ENCODE assay signal across 22 mouse cellular contexts in genomic region chr9:75981139-75981538, GRCm38 (mm10). TPM values are rescaled to one million over a fixed set of nuclear protein-coding genes. Genes with fewer than 3 reads are reported as not detected.
DNase-seq lines count a peak whose midpoint lies in the region; ATAC-seq and TF ChIP-seq lines count a peak whose summit lies in the region.
"Had no signal": no experiment of that assay in that cellular context is flagged by ENCODE, and none has a peak within 500 bp of the region (broad histone marks: within the 10 kb centered on the region; RNA-seq: fewer than 3 reads in every experiment).

No protein-coding gene starts in this region.

- H3K27me3 ChIP-seq in forebrain, embryonic 10.5 days (ENCODE audit: poor library complexity, severe bottlenecking) = no peaks in the 10 kb centered on the region
- no peaks in the 10 kb centered on the region for H3K27me3 ChIP-seq in forebrain, embryonic 16.5 days (replicated peaks; ENCODE audit: control insufficient read depth, insufficient read depth, low read length)
- H3K27me3 ChIP-seq in lung, postnatal 0 days (replicated peaks; ENCODE audit: insufficient read depth, low read length) = no peaks in the 10 kb centered on the region
- no peaks in the 10 kb centered on the region for H3K27me3 ChIP-seq in liver, postnatal 0 days (ENCODE audit: insufficient read depth, low read length)
- H3K27me3 ChIP-seq: forebrain, embryonic 12.5 days; intestine, embryonic 15.5 days had no signal

- ATAC-seq in forebrain, embryonic 16.5 days = no peak
- ATAC-seq in lung, postnatal 0 days = peak; percentile 55
- ATAC-seq in liver, postnatal 0 days = 0 out of 2 replicates have a peak, but pooled peaks have one; percentile 24
- ATAC-seq in frontal cortex, adult (ENCODE audit: low TSS enrichment) = no peak
- ATAC-seq: intestine, embryonic 15.5 days; midbrain, embryonic 16.5 days had no signal

- no peak overlapping the region for H3K4me3 ChIP-seq in forebrain, embryonic 10.5 days
- H3K4me3 ChIP-seq in forebrain, embryonic 16.5 days (replicated peaks; ENCODE audit: low read length) = no peak overlapping the region
- no peak overlapping the region for H3K4me3 ChIP-seq in lung, postnatal 0 days (ENCODE audit: low read depth, low read length)
- H3K4me3 ChIP-seq in liver, postnatal 0 days (ENCODE audit: low read depth, low read length) = no peak overlapping the region
- H3K4me3 ChIP-seq: forebrain, embryonic 12.5 days; intestine, embryonic 15.5 days had no signal

- intact Hi-C loops in left cerebral cortex, postnatal 4 days (cut with DNase I) = no loop called here

- H3K27ac ChIP-seq in forebrain, embryonic 10.5 days = 0 out of 2 replicates have a peak overlapping the region, but pooled peaks have one; percentile 11
- H3K27ac ChIP-seq in forebrain, embryonic 16.5 days (ENCODE audit: low read length) = no peak overlapping the region
- H3K27ac ChIP-seq in lung, postnatal 0 days (ENCODE audit: low read length) = no peak overlapping the region
- H3K27ac ChIP-seq in liver, postnatal 0 days (ENCODE audit: low read depth) = no peak overlapping the region
- H3K27ac ChIP-seq: forebrain, embryonic 12.5 days; hindbrain, embryonic 14.5 days; intestine, embryonic 15.5 days had no signal

- no peaks in the 10 kb centered on the region for H3K9me3 ChIP-seq in forebrain, embryonic 10.5 days
- H3K9me3 ChIP-seq in forebrain, embryonic 16.5 days (ENCODE audit: control insufficient read depth, low read length) = no peaks in the 10 kb centered on the region
- H3K9me3 ChIP-seq in lung, postnatal 0 days (ENCODE audit: low read length) = no peaks in the 10 kb centered on the region
- H3K9me3 ChIP-seq in liver, postnatal 0 days (ENCODE audit: low read length) = no peaks in the 10 kb centered on the region
- H3K9me3 ChIP-seq: forebrain, embryonic 12.5 days; intestine, embryonic 15.5 days had no signal

- H3K36me3 ChIP-seq in forebrain, embryonic 10.5 days (replicated peaks) = no peaks in the 10 kb centered on the region
- H3K36me3 ChIP-seq in forebrain, embryonic 16.5 days (ENCODE audit: control insufficient read depth, insufficient read depth) = no peaks in the 10 kb centered on the region
- no peaks in the 10 kb centered on the region for H3K36me3 ChIP-seq in lung, postnatal 0 days (ENCODE audit: insufficient read depth, low read length)
- no peaks in the 10 kb centered on the region for H3K36me3 ChIP-seq in liver, postnatal 0 days (replicated peaks; ENCODE audit: insufficient read depth, low read length)
- H3K36me3 ChIP-seq: forebrain, embryonic 12.5 days; intestine, embryonic 15.5 days had no signal

- 92% methylated on average over 1 of the region's 1 CpGs for WGBS in forebrain, embryonic 10.5 days
- 90% methylated on average over 1 of the region's 1 CpGs for WGBS in forebrain, embryonic 16.5 days
- WGBS in lung, postnatal 0 days = 44% methylated on average over 1 of the region's 1 CpGs
- WGBS in liver, postnatal 0 days (ENCODE audit: insufficient replicate concordance) = 41% methylated on average over 1 of the region's 1 CpGs

- no peaks in the 10 kb centered on the region for H3K4me1 ChIP-seq in forebrain, embryonic 10.5 days
- no peaks in the 10 kb centered on the region for H3K4me1 ChIP-seq in forebrain, embryonic 16.5 days (replicated peaks; ENCODE audit: control insufficient read depth, insufficient read depth, low read length)
- no peaks in the 10 kb centered on the region for H3K4me1 ChIP-seq in lung, postnatal 0 days (ENCODE audit: insufficient read depth, low read depth, low read length)
- 0 out of 2 replicates have a peak, but pooled peaks cover 4% of the 10 kb centered on the region for H3K4me1 ChIP-seq in liver, postnatal 0 days (ENCODE audit: insufficient read depth)
- H3K4me1 ChIP-seq: forebrain, embryonic 12.5 days; intestine, embryonic 15.5 days had no signal

- H3K9ac ChIP-seq in forebrain, embryonic 16.5 days (replicated peaks; ENCODE audit: low read depth, low read length) = no peak overlapping the region
- no peak overlapping the region for H3K9ac ChIP-seq in lung, postnatal 0 days (replicated peaks; ENCODE audit: low read depth)
- H3K9ac ChIP-seq in liver, postnatal 0 days (replicated peaks) = no peak overlapping the region
- H3K9ac ChIP-seq: forebrain, embryonic 12.5 days; hindbrain, embryonic 14.5 days; intestine, embryonic 15.5 days had no signal

- DNase-seq in forebrain, embryonic 10.5 days (ENCODE audit: extremely low spot score, low spot score) = no peak
- DNase-seq in lung, postnatal 0 days (ENCODE audit: low spot score) = peak; percentile 48
- no peak for DNase-seq in lung, postnatal 25 days (ENCODE audit: low spot score)
- DNase-seq in liver, postnatal 0 days = no peak
- DNase-seq in MN1 (ENCODE audit: low spot score) = no peak
- no peak for DNase-seq in left cerebral cortex, postnatal 4 days
- DNase-seq: adrenal gland, postnatal 25 days; cerebellum, adult 11-12 months; cerebellum, postnatal 25 days; gastrocnemius, postnatal 36 days; heart, postnatal 36 days; kidney, postnatal 4 days; layer of hippocampus, adult 9-11 months; lung, postnatal 10 days; right cerebral cortex, postnatal 14 days; spleen, adult 18-20 months had no signal

- no peak overlapping the region for H3K4me2 ChIP-seq in forebrain, embryonic 16.5 days (ENCODE audit: low read length)
- H3K4me2 ChIP-seq in lung, postnatal 0 days (replicated peaks; ENCODE audit: low read depth, low read length) = no peak overlapping the region
- no peak overlapping the region for H3K4me2 ChIP-seq in liver, postnatal 0 days (ENCODE audit: low read depth, low read length)
- H3K4me2 ChIP-seq: forebrain, embryonic 12.5 days; hindbrain, embryonic 14.5 days; intestine, embryonic 15.5 days had no signal

- TF ChIP-seq CTCF in lung, postnatal 0 days (IDR thresholded peaks at IDR 0.05) = no peak
- no peak for TF ChIP-seq CTCF in liver, postnatal 0 days (IDR thresholded peaks at IDR 0.05; ENCODE audit: low read depth)

- peak; percentile 58; the same call in 1 of the 2 replicates for TF ChIP-seq EP300 in lung, postnatal 0 days (IDR thresholded peaks at IDR 0.05)
- peak; percentile 61; the same call in 1 of the 2 replicates for TF ChIP-seq EP300 in liver, postnatal 0 days (IDR thresholded peaks at IDR 0.05; ENCODE audit: low read depth)

RNA-seq across cellular contexts. Expression of gene Hmgcll1, which starts 33.5 kb away (rescaled TPM):
- polyA plus RNA-seq in forebrain, embryonic 10.5 days (2016; fragmentation: Nextera tagmentation; extraction: Ambion mirVana) = 3.7 and 5.2 TPM in 2 replicates
- 15.3 and 20.9 TPM in 2 replicates for polyA plus RNA-seq in forebrain, embryonic 16.5 days (2015; fragmentation: Nextera tagmentation; extraction: Ambion mirVana)
- 4.7 and 5.7 TPM in 2 replicates for polyA plus RNA-seq in lung, postnatal 0 days (2015; fragmentation: Nextera tagmentation; extraction: Ambion mirVana)
- 0.32 and 0.35 TPM in 2 replicates for polyA plus RNA-seq in liver, postnatal 0 days (2015; fragmentation: Nextera tagmentation; extraction: Ambion mirVana)
- 10 to 100 TPM; 28.8 to 30.0 TPM for total RNA-seq in left cerebral cortex, postnatal 4 days (2021)
- total RNA-seq: heart, postnatal 36 days had no signal

Comparison
In these comparisons a context has a peak if more than half of its experiments do, and no peak if none do; other contexts are left out.
1. ATAC-seq: peak in lung, postnatal 0 days (single experiment) and liver, postnatal 0 days (single experiment); none in forebrain, embryonic 16.5 days (single experiment) and frontal cortex, adult (single experiment).